Mouse (Mus musculus): Measurements from ENCODE around the gene Gdpgp1.

The Gdpgp1 gene

GRCm38 (mm10) chr7:80276374-80276773, 43.7 kb downstream of the Gdpgp1 start:
- in situ Hi-C loops (cut with MboI, MseI): no loop called here

GRCm38 (mm10) chr7:80280032-80280431, 47.4 kb downstream of the Gdpgp1 start:
- in situ Hi-C loops (cut with MboI, MseI): no loop called here

DNA sequence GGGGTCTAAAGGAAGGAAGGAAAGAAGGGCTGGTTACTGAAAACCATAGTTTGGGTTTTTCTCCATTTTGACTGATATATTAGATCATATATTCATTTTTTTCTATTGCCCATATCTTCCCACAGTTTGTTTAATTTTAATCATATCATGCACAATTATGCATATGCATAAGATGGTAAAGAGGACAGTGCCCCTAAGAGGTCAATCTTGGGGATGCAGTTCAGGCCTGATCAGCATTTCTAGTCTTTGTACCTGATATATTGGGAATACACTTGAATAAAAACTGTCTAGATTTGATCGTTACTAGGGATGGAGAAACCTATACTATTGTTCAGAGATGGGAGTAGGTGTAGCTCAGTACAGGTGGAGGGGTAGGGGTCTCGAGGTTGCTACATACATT, 48.3 kb downstream of the Gdpgp1 start:
- in situ Hi-C loops (cut with MboI, MseI): no loop called here

GRCm38 (mm10) chr7:80281646-80282045, 49.0 kb downstream of the Gdpgp1 start:
- in situ Hi-C loops (cut with MboI, MseI): no loop called here

- in situ Hi-C loops (cut with MboI, MseI): no loop called here
Measured at GRCm38 (mm10) chr7:80283226-80283918, 50.7 kb downstream of the Gdpgp1 start.

GRCm38 (mm10) chr7:80284391-80284790, 51.7 kb downstream of the Gdpgp1 start:
- in situ Hi-C loops (cut with MboI, MseI): no loop called here

DNA sequence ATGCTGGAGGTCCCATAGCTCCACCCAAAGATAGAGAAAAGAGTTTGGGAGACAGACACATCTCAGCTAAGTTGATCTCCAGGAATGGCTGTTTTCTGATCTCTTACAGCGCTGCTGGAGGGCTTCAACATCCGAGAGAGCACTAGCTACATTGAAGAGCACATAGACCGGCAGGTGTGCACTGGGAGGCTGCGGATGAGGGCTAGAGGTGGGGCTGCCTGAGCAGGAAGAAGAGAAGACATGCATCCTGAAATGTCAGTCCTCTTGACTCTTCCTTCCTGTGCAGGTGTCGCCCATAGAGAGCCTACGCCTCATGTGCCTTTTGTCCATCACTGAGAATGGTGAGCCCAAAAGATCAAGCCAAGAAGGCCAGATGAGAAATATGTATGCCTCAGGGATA, 53.1 kb downstream of the Gdpgp1 start:
- in situ Hi-C loops (cut with MboI, MseI): no loop called here

GRCm38 (mm10) chr7:80287736-80288135, 55.1 kb downstream of the Gdpgp1 start:
- in situ Hi-C loops (cut with MboI, MseI): no loop called here

All from T-helper 17 cell (primary cell).